Mouse (Mus musculus): Measurements from ENCODE around the gene Myo18b. TPM values are rescaled to one million over a fixed set of nuclear protein-coding genes. Genes with fewer than 3 reads are reported as not detected.

Gene Myo18b
- polyA plus RNA-seq, 1 experiment from 2014 or later: 2.0 TPM

DNA sequence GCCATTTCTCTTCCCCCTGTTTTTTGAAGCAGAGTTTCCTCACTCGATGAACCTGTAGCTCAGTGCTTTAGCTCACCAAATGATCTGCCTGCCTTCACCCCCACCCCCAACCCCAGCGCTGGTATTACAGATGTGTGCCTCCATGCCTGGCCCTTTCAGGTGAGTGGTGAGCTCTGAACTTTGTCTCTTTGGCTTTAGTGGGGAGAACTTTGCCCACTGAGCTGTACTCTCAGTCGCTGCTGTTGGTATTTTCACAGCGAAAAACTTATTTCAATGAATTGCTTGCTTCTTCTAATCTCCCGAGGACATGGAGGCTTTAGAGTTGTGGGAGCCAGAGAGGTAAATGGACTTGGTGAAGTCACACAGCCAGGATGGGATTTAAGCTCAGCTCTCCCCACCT, 53.5 kb downstream of the Myo18b start:
- Histone ChIP-seq H3K27me3 (peaks cover 8% of the 10 kb centered on the region), H3K36me3 (no peaks in the 10 kb centered on the region), H3K4me2 (no peak overlapping the region), H3K9me3 (no peaks in the 10 kb centered on the region), H3K4me3 (no peak overlapping the region), H3K9ac (no peak overlapping the region), H3K27ac (no peak overlapping the region), H3K4me1 (no peaks in the 10 kb centered on the region)
- 86% methylated on average over 5 of the region's 5 CpGs for WGBS
- ATAC-seq (ENCODE audit: insufficient number of reproducible peaks, low FRiP score, low TSS enrichment, low read depth): no peak

DNA sequence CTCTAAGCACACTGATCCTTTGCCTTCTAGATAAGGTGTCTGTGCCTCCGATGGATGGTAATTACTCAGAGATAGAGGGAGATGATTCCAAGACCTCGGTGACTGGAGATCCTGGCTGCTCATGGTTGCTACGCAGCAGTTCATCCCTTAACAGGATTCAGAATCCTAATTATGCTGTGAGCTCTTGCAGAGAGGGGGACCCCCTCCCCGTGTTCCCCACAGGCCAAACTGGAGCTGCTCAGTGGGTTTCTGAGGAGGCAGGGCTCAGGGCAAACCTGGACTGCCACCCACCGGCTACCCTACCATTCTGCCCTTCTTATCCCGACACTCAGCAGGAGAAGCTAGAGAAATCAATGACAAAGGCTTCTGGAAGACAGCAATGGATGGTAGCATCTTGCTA, 54.3 kb downstream of the Myo18b start:
- Histone ChIP-seq H3K4me2 (no peak overlapping the region), H3K4me3 (no peak overlapping the region), H3K9ac (no peak overlapping the region), H3K4me1 (no peaks in the 10 kb centered on the region), H3K27me3 (no peaks in the 10 kb centered on the region), H3K36me3 (no peaks in the 10 kb centered on the region), H3K27ac (no peak overlapping the region), H3K9me3 (no peaks in the 10 kb centered on the region)
- no peak for ATAC-seq (ENCODE audit: insufficient number of reproducible peaks, low FRiP score, low TSS enrichment, low read depth)
- 64% methylated on average over 6 of the region's 6 CpGs for WGBS

DNA sequence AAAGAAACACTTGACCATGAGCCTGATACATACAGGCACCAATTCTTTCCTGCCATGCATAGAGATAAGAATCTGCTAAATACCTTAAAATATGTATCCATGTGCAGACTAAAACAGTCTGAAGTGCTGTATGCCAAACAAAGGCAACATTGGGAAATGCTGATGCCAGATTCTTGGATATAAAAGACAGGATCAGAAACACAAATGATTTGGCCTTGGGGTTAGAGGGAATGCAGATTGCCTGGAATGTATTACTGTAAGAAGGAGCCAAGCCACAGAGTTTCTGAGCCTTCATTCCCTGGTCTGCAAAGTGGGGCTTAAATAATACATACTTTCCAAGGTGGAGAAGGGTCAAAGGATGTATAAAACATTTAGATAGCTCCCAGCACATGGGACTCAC, 61.3 kb downstream of the Myo18b start:
- no peak for ATAC-seq (ENCODE audit: insufficient number of reproducible peaks, low FRiP score, low TSS enrichment, low read depth)
- Histone ChIP-seq H3K4me3 (no peak overlapping the region), H3K9ac (no peak overlapping the region), H3K27me3 (peaks cover 16% of the 10 kb centered on the region; the same call in 1 of the 2 replicates), H3K9me3 (no peaks in the 10 kb centered on the region), H3K4me2 (no peak overlapping the region), H3K36me3 (no peaks in the 10 kb centered on the region), H3K4me1 (peaks cover 7% of the 10 kb centered on the region), H3K27ac (no peak overlapping the region)

DNA sequence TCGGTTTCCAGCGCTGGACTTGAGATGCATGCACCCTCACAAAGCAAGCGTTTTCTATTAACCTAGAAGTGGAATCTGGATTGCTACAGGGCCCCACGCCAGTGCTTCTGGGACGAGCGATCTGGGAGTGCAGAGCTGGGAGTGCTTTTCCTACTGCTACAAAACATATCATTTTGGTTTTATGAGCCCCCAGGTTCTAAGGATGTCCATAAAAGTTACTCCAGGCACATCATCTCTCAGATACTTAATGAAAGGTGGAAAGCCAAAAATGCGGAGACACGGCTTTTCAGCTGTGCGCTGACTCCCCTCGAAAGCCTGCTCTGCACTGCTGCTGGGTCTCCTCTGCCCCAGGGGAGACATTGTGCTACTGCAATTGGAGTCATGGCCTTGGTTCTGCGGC, 62.3 kb downstream of the Myo18b start:
- peaks cover 16% of the 10 kb centered on the region; the same call in 1 of the 2 replicates for H3K27me3 ChIP-seq
- no peak; the same call in 1 of the 2 replicates for ATAC-seq (ENCODE audit: insufficient number of reproducible peaks, low FRiP score, low TSS enrichment, low read depth)
- H3K4me3 ChIP-seq: no peak overlapping the region
- H3K36me3 ChIP-seq: no peaks in the 10 kb centered on the region
- WGBS: 37% methylated on average over 11 of the region's 11 CpGs
- H3K9me3 ChIP-seq: no peaks in the 10 kb centered on the region
- no peak overlapping the region for H3K9ac ChIP-seq
- peaks cover 7% of the 10 kb centered on the region for H3K4me1 ChIP-seq
- H3K27ac ChIP-seq: no peak overlapping the region
- H3K4me2 ChIP-seq: no peak overlapping the region; the same call in 1 of the 2 replicates

DNA sequence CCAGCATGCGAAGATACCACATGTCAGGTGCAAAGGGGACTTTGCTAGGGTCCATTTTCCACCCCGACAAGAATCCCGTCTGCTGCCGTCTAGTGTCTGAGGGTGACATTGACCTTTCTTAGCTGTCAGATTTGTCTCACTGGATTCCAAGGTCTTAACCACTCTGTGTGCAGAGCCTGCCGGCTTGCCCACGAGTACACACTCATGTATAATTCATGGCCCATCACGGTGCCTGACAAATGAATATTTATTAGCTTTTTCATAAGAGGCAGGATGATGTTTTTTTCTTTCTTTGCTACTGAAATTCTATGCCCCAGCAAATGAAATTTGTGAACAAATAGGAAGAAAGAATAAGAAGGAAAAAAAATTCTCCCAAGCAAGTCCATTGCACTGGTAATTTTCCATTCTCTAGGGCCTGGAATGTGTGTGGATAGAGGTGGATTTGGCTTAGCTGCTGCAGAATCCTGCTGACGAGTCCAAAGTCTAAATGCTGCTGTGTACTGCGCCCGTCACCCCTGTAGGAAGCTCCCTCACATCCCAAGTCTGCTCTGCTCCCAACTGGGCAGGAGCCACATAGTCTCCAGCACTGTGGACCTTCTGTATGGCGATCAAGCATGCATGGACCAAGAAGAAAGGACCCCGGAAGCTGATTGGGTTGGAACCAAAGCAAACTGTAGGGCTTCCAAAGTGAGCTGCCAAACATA, 70.9 kb downstream of the Myo18b start:
- H3K27ac ChIP-seq: no peak overlapping the region
- WGBS: 75% methylated on average over 12 of the region's 12 CpGs
- no peak overlapping the region for H3K4me2 ChIP-seq
- H3K9ac ChIP-seq: no peak overlapping the region
- 0 out of 2 replicates have a peak, but pooled peaks cover 9% of the 10 kb centered on the region for H3K27me3 ChIP-seq
- H3K36me3 ChIP-seq: no peaks in the 10 kb centered on the region
- no peaks in the 10 kb centered on the region for H3K4me1 ChIP-seq
- ATAC-seq (ENCODE audit: insufficient number of reproducible peaks, low FRiP score, low TSS enrichment, low read depth): no peak
- H3K4me3 ChIP-seq: no peak overlapping the region
- no peaks in the 10 kb centered on the region for H3K9me3 ChIP-seq

DNA sequence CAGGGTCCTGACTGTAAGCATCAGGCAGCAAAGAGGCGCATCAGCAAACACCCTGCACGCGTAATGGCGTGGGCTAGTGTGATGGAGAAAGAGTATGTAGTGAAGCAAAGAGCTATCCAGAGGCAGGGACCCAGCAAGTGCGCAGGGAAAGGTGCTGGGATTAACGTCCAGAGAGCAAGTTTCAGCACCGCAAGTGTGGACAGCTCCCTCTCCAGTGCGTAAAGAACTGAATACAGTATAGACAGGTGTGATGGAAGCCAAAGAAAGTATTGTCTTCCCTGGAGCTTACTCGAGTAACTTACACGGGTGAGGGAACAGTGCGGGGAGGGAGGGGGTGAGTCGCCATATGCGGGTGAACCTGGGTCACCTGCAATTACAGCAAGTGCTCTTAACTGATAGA, 71.8 kb downstream of the Myo18b start:
- H3K27ac ChIP-seq: no peak overlapping the region
- no peak for ATAC-seq (ENCODE audit: insufficient number of reproducible peaks, low FRiP score, low TSS enrichment, low read depth)
- no peaks in the 10 kb centered on the region for H3K36me3 ChIP-seq
- no peak overlapping the region for H3K4me2 ChIP-seq
- no peak overlapping the region for H3K9ac ChIP-seq
- H3K27me3 ChIP-seq: 0 out of 2 replicates have a peak, but pooled peaks cover 7% of the 10 kb centered on the region
- no peaks in the 10 kb centered on the region for H3K4me1 ChIP-seq
- no peaks in the 10 kb centered on the region for H3K9me3 ChIP-seq
- H3K4me3 ChIP-seq: no peak overlapping the region
- WGBS: 35% methylated on average over 13 of the region's 13 CpGs

DNA sequence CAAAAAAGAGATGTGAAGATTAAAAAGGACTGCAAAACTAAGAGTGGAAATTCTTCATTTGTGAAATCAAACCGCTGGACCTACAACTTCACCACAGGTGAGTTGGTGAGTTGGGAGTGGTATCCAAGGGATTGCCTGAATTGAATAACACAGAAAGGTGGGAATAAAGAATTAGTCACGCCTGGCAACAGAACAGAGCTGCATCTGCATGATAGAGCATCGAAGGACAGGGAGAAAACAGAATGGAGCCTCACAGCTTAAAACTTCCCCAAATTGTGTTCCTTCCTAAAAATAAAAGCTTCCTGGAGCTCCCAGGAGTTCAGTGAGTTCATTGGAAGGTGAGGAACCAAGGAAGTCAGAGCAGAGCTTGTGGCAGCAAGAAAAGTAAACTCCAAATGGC, 73.7 kb downstream of the Myo18b start:
- H3K9me3 ChIP-seq: no peaks in the 10 kb centered on the region
- H3K27ac ChIP-seq: no peak overlapping the region
- no peak for ATAC-seq (ENCODE audit: insufficient number of reproducible peaks, low FRiP score, low TSS enrichment, low read depth)
- H3K4me3 ChIP-seq: no peak overlapping the region
- H3K9ac ChIP-seq: no peak overlapping the region
- no peak overlapping the region for H3K4me2 ChIP-seq
- WGBS: 64% methylated on average over 3 of the region's 3 CpGs
- H3K36me3 ChIP-seq: no peaks in the 10 kb centered on the region
- 0 out of 2 replicates have a peak, but pooled peaks cover 9% of the 10 kb centered on the region for H3K27me3 ChIP-seq
- no peaks in the 10 kb centered on the region for H3K4me1 ChIP-seq

DNA sequence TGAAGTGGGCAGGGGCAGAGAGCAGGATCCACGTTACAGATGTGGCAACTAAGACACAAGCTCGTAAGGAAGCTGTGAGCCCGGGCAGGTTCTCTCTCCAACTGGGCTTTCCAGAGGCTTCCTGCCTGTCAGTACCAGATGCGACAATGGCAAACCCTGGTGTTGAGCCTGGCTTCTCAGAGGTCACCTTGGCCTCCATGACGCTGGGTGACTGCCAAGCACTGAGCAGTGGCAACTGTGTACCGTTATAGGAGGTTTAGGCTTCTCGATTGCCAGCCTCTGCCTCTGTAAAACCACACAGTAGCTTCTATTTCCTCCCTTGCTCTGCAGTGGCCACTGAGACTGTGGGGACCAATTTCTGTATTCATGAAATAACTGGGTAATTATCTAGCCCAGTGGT, 81.1 kb downstream of the Myo18b start:
- H3K9ac ChIP-seq: no peak overlapping the region
- H3K27me3 ChIP-seq: 0 out of 2 replicates have a peak, but pooled peaks cover 3% of the 10 kb centered on the region
- no peak overlapping the region for H3K4me3 ChIP-seq
- no peaks in the 10 kb centered on the region for H3K9me3 ChIP-seq
- H3K4me2 ChIP-seq: no peak overlapping the region
- H3K27ac ChIP-seq: no peak overlapping the region
- ATAC-seq (ENCODE audit: insufficient number of reproducible peaks, low FRiP score, low TSS enrichment, low read depth): no peak
- 75% methylated on average over 7 of the region's 7 CpGs for WGBS
- H3K4me1 ChIP-seq: no peaks in the 10 kb centered on the region
- no peaks in the 10 kb centered on the region for H3K36me3 ChIP-seq

DNA sequence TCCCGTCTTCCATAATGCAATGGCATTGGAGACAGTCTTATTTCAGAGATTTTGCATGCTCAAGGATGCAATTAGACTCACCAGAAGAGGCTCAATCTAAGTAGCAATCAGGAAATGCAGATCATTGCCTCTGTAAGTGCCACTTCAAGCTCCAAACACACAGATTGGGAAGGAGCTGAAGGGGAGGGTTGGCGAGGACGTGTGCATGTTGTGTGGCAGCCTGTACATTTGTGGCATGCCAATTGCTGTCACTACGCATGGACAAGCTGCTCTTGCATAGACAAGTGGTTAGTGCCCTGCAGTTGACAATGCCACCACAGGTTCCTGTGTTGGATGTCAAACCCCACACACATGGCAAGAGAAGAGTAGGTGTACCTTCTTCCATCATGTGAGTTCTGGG, 88.5 kb downstream of the Myo18b start:
- no peaks in the 10 kb centered on the region for H3K9me3 ChIP-seq
- no peaks in the 10 kb centered on the region for H3K36me3 ChIP-seq
- no peak overlapping the region for H3K4me3 ChIP-seq
- no peak for ATAC-seq (ENCODE audit: insufficient number of reproducible peaks, low FRiP score, low TSS enrichment, low read depth)
- 88% methylated on average over 4 of the region's 4 CpGs for WGBS
- no peaks in the 10 kb centered on the region for H3K27me3 ChIP-seq
- no peak overlapping the region for H3K27ac ChIP-seq
- H3K4me2 ChIP-seq: no peak overlapping the region
- H3K9ac ChIP-seq: no peak overlapping the region
- H3K4me1 ChIP-seq: no peaks in the 10 kb centered on the region

DNA sequence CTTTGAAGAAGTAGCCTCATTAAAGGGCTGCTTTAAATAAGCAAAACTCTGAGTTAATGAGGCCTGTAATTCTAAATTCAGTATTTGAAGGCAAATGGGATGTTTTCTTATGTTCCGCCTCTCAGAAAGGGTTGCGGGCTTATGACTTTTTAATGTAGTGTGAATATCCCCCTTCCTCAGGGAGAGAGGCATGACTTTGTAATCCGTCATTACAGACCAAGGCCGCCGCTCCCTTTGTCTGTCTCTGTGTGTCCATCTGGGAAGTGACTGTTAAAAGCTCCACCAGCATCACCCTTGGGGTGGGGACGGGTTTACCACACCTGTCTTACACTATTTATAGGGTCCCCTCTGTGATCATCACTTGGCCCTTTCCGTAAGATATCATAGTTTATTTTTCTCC, 100.1 kb downstream of the Myo18b start:
- 69% methylated on average over 7 of the region's 7 CpGs for WGBS
- Histone ChIP-seq H3K9me3 (no peaks in the 10 kb centered on the region), H3K4me3 (no peak overlapping the region), H3K27me3 (no peaks in the 10 kb centered on the region), H3K4me1 (no peaks in the 10 kb centered on the region), H3K36me3 (no peaks in the 10 kb centered on the region), H3K4me2 (no peak overlapping the region), H3K27ac (no peak overlapping the region), H3K9ac (no peak overlapping the region)
- no peak for ATAC-seq (ENCODE audit: insufficient number of reproducible peaks, low FRiP score, low TSS enrichment, low read depth)

DNA sequence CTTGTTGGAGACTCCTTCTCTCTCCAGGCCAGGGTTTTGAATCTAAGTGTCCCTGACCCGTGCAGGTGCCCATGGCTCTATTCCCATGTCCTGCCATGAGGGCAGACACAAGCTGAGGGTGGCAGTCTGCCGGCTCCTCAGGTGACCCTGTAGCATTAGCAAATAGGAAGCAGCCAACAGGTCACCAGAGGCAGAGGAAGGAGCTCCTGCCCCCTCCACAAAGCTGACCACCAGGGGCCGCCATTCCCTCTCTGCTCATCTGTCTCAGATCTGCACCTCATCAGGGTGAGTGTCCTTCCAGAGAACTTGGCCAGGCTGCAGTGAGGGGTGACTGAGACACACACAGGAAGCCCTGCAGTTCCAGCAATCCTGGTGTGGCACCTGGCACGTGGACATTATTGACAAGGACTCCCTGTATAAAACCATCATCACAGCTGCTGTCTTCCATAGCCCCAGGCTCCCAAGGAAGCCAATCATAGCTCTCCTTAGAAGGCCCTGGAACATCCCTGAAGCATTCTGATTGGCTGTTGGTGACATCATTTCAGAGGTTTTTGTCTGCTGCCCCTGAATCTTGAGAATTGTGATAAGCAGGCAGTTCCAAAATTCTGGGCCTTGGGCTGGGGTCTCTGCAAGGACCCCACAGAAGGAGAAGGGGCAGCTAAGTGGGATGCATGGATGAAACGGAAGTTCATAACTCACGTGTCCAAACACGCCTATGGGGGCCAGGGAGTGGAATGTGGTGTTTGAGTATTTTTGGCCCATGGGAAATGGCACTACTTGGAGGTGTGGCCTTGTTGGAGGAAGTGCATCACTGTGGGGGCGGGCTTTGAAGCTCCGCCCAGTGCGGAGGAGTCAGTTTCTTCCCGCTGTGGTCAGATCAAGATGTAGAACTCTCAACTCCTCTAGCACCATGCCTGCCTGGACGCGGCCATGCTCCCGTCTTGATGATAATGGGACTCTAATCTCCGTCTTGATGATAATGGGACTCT, 104.1 kb downstream of the Myo18b start:
- H3K27ac ChIP-seq: no peak overlapping the region
- H3K4me1 ChIP-seq: no peaks in the 10 kb centered on the region
- H3K27me3 ChIP-seq: no peaks in the 10 kb centered on the region
- H3K36me3 ChIP-seq: no peaks in the 10 kb centered on the region
- no peak overlapping the region for H3K9ac ChIP-seq
- H3K9me3 ChIP-seq: no peaks in the 10 kb centered on the region
- ATAC-seq (ENCODE audit: insufficient number of reproducible peaks, low FRiP score, low TSS enrichment, low read depth): no peak
- 77% methylated on average over 15 of the region's 15 CpGs for WGBS
- H3K4me3 ChIP-seq: no peak overlapping the region
- no peak overlapping the region for H3K4me2 ChIP-seq
